ENCODE assay signal across 14 mouse cellular contexts in the genomic region with DNA sequence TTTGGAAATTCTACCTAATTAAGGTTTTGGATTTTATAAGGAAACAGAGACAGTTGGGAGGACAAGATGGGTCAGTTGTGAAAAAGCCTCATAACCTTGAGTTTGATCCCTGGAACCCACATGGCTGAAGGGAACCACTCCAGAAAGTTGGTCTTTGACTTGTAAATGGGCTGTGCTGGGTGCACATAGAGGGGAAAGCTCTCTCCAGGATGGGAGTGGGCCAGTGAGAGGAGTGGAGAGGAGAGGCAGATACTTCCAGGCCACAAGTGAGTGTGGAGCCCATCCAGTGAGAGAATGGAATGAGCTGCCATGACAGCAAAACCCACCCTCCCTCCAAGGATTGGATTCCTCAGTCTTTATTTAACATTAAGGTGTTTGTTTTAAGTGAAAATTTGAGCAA.
DNase-seq lines count a peak whose midpoint lies in the region; ATAC-seq and TF ChIP-seq lines count a peak whose summit lies in the region.
"Had no signal": no experiment of that assay in that cellular context is flagged by ENCODE, and none has a peak within 500 bp of the region (broad histone marks: within the 10 kb centered on the region; RNA-seq: fewer than 3 reads in every experiment).

No protein-coding gene starts in this region.

- no peak for TF ChIP-seq CTCF in gastrocnemius, adult 2 months (IDR thresholded peaks at IDR 0.05)

- no peak for DNase-seq in gastrocnemius, adult 2 months
- no peak for DNase-seq in gastrocnemius, postnatal 4 days (ENCODE audit: low spot score in 2 of 2)
- peak; percentile 74 for DNase-seq in R1 (ENCODE audit: low read depth, low spot score)
- DNase-seq in midbrain, embryonic 14.5 days: peak; percentile 31
- DNase-seq in right cerebral cortex, postnatal 36 days (ENCODE audit: low spot score in 2 of 2): no peak
- DNase-seq in lung, postnatal 25 days (ENCODE audit: low spot score): no peak
- DNase-seq: gastrocnemius, postnatal 36 days; liver, embryonic 13.5 days; lung, postnatal 10 days; thymus, postnatal 36 days had no signal

- no peaks in the 10 kb centered on the region for H3K36me3 ChIP-seq in forebrain, embryonic 16.5 days (ENCODE audit: control insufficient read depth, insufficient read depth)
- H3K36me3 ChIP-seq in midbrain, embryonic 14.5 days (ENCODE audit: control insufficient read depth, insufficient read depth, low read length): no peaks in the 10 kb centered on the region
- H3K36me3 ChIP-seq: liver, embryonic 13.5 days; stomach, embryonic 15.5 days had no signal

- H3K4me3 ChIP-seq in gastrocnemius, adult 2 months: no peak overlapping the region
- no peak overlapping the region for H3K4me3 ChIP-seq in forebrain, embryonic 16.5 days (replicated peaks; ENCODE audit: low read length)
- no peak overlapping the region for H3K4me3 ChIP-seq in midbrain, embryonic 14.5 days (replicated peaks; ENCODE audit: low read depth, low read length)
- H3K4me3 ChIP-seq: liver, embryonic 13.5 days; stomach, embryonic 15.5 days had no signal

- no peak overlapping the region for H3K9ac ChIP-seq in forebrain, embryonic 16.5 days (replicated peaks; ENCODE audit: low read depth, low read length)
- no peak overlapping the region; the same call in 1 of the 2 replicates for H3K9ac ChIP-seq in midbrain, embryonic 14.5 days (replicated peaks; ENCODE audit: low read length)
- H3K9ac ChIP-seq: liver, embryonic 13.5 days; stomach, embryonic 15.5 days had no signal

- intact Hi-C loops in gastrocnemius, adult 2 months (cut with DNase I): no loop called here

- peak overlapping the region; percentile 35; the same call in 1 of the 2 replicates for H3K27ac ChIP-seq in gastrocnemius, adult 2 months
- peak overlapping the region; percentile 30; the same call in 1 of the 2 replicates for H3K27ac ChIP-seq in forebrain, embryonic 16.5 days (ENCODE audit: low read length)
- 0 out of 2 replicates have a peak overlapping the region, but pooled peaks have one; percentile 89 for H3K27ac ChIP-seq in midbrain, embryonic 14.5 days (replicated peaks; ENCODE audit: low read depth, low read length)
- H3K27ac ChIP-seq: liver, embryonic 13.5 days; stomach, embryonic 15.5 days had no signal

- no peaks in the 10 kb centered on the region for H3K27me3 ChIP-seq in forebrain, embryonic 16.5 days (replicated peaks; ENCODE audit: control insufficient read depth, insufficient read depth, low read length)
- H3K27me3 ChIP-seq in midbrain, embryonic 14.5 days (ENCODE audit: control insufficient read depth, insufficient read depth, low read length): no peaks in the 10 kb centered on the region
- H3K27me3 ChIP-seq: liver, embryonic 13.5 days; stomach, embryonic 15.5 days had no signal

- H3K4me1 ChIP-seq in forebrain, embryonic 16.5 days (replicated peaks; ENCODE audit: control insufficient read depth, insufficient read depth, low read length): peaks cover 34% of the 10 kb centered on the region
- H3K4me1 ChIP-seq in midbrain, embryonic 14.5 days (ENCODE audit: control insufficient read depth, insufficient read depth, low read length): peaks cover 48% of the 10 kb centered on the region
- H3K4me1 ChIP-seq: liver, embryonic 13.5 days; stomach, embryonic 15.5 days had no signal

- H3K4me2 ChIP-seq in forebrain, embryonic 16.5 days (ENCODE audit: low read length): peak overlapping the region; percentile 67
- H3K4me2 ChIP-seq in midbrain, embryonic 14.5 days (ENCODE audit: low read length): peak overlapping the region; percentile 73
- H3K4me2 ChIP-seq: liver, embryonic 13.5 days; stomach, embryonic 15.5 days had no signal

- no peak for ATAC-seq in forebrain, embryonic 16.5 days
- no peak for ATAC-seq in midbrain, embryonic 14.5 days (ENCODE audit: low FRiP score, low TSS enrichment)
- no peak for ATAC-seq in inflammation-experienced regulatory T-cells, adult 6 months
- ATAC-seq: CD4-positive, CD25-positive, alpha-beta regulatory T cell, adult 4 months had no signal

- H3K9me3 ChIP-seq in forebrain, embryonic 16.5 days (ENCODE audit: control insufficient read depth, low read length): no peaks in the 10 kb centered on the region
- H3K9me3 ChIP-seq in midbrain, embryonic 14.5 days (ENCODE audit: control insufficient read depth, low read length): no peaks in the 10 kb centered on the region
- H3K9me3 ChIP-seq: liver, embryonic 13.5 days; stomach, embryonic 15.5 days had no signal

Comparison
In these comparisons a context has a peak if more than half of its experiments do, and no peak if none do; other contexts are left out.
1. DNase-seq: peak in R1 (single experiment) and midbrain, embryonic 14.5 days (single experiment); none in gastrocnemius, adult 2 months (single experiment), gastrocnemius, postnatal 4 days (0 of 2), right cerebral cortex, postnatal 36 days (0 of 2) and lung, postnatal 25 days (single experiment).
2. H3K27ac ChIP-seq: peak in every context shown above with its lines; median percentile 89 in midbrain, embryonic 14.5 days; 35 in gastrocnemius, adult 2 months; 30 in forebrain, embryonic 16.5 days.